Mouse (Mus musculus) adrenal gland, postnatal 10 days (tissue): ENCODE results near the gene Mgarp. TPM values are rescaled to one million over a fixed set of nuclear protein-coding genes. Genes with fewer than 3 reads are reported as not detected.
"Not testable (repeated sequence)": the region's sequence is repeated elsewhere in the genome, so short reads cannot be mapped to it uniquely, and the experiment has no call there.

ENCODE experiments used
- DNase-seq: peaks from one replicate; pipeline ENCODE4 v3.0.0; 2021; ENCODE audit warnings: mixed read lengths
- total RNA-seq, 2 experiments: library from RNA; stranded (reverse); gene quantifications; 2 replicates each; pipeline ENCODE4 v1.2.3; 2021

Gene Mgarp
- total RNA-seq, 2 experiments from 2014 or later: 235 to 238 TPM

GRCm38 (mm10) chr3:51398667-51399066 is 2.1 kb upstream of the Mgarp start:
- DNase-seq: no peak

GRCm38 (mm10) chr3:51397700-51398299 is 1.3 kb upstream of the Mgarp start:
- no peak for DNase-seq

- no peak for DNase-seq
Measured at GRCm38 (mm10) chr3:51395461-51396145, 935 bp downstream of the Mgarp start.

- no peak for DNase-seq
Measured at GRCm38 (mm10) chr3:51394881-51395280, 1.7 kb downstream of the Mgarp start.

- no peak for DNase-seq
Measured at GRCm38 (mm10) chr3:51393651-51394050, 2.9 kb downstream of the Mgarp start.

- DNase-seq: not testable (repeated sequence)
Measured at GRCm38 (mm10) chr3:51393018-51393417, 3.5 kb downstream of the Mgarp start.

- peak; percentile 45 for DNase-seq
Measured at GRCm38 (mm10) chr3:51391591-51391990, 4.9 kb downstream of the Mgarp start.

- no peak for DNase-seq
Measured at GRCm38 (mm10) chr3:51391095-51391494, 5.4 kb downstream of the Mgarp start.

GRCm38 (mm10) chr3:51388904-51389303 is 7.6 kb downstream of the Mgarp start:
- no peak for DNase-seq

GRCm38 (mm10) chr3:51387868-51388381 is 8.6 kb downstream of the Mgarp start:
- DNase-seq: no peak

- no peak for DNase-seq
Measured at GRCm38 (mm10) chr3:51387134-51387451, 9.4 kb downstream of the Mgarp start.

- peak; percentile 50 for DNase-seq
Measured at GRCm38 (mm10) chr3:51386441-51387133, 10.0 kb downstream of the Mgarp start.

GRCm38 (mm10) chr3:51383409-51383808 is 13.1 kb downstream of the Mgarp start:
- no peak for DNase-seq

GRCm38 (mm10) chr3:51380660-51381014 is 15.9 kb downstream of the Mgarp start:
- DNase-seq: no peak

GRCm38 (mm10) chr3:51379786-51380659 is 16.5 kb downstream of the Mgarp start:
- DNase-seq: no peak

GRCm38 (mm10) chr3:51378665-51378946 is 17.9 kb downstream of the Mgarp start:
- DNase-seq: no peak

- peak; percentile 46 for DNase-seq
Measured at GRCm38 (mm10) chr3:51377878-51378664, 18.5 kb downstream of the Mgarp start.

GRCm38 (mm10) chr3:51375307-51376265 is 21.0 kb downstream of the Mgarp start:
- peak; percentile 69 for DNase-seq

- DNase-seq: no peak
Measured at GRCm38 (mm10) chr3:51373544-51373943, 23.0 kb downstream of the Mgarp start.

GRCm38 (mm10) chr3:51372883-51373282 is 23.7 kb downstream of the Mgarp start:
- DNase-seq: peak; percentile 63

GRCm38 (mm10) chr3:51371826-51372225 is 24.7 kb downstream of the Mgarp start:
- DNase-seq: no peak
